Mouse (Mus musculus) heart, embryonic 16.5 days (tissue): Measurements from ENCODE around the gene Kcnh1. TPM values are rescaled to one million over a fixed set of nuclear protein-coding genes. Genes with fewer than 3 reads are reported as not detected.

Experiments
- ATAC-seq: fragments of 200-750 bp; cut with Nextera tagmentation; replicated peaks from 2 replicates; pipeline ENCODE4 v1.8.0; 2017; ENCODE audit warnings: moderate number of reproducible peaks; ENCODE audit not compliant: insufficient read depth, low FRiP score; ENCODE audit errors: extremely low read depth
- H3K27ac ChIP-seq: fragments of 300-500 bp; sonication (generic); 2 replicates; pipeline ENCODE4 v1.5.1; 2014; ENCODE audit warnings: mild to moderate bottlenecking, low read length, control low read depth, moderate library complexity
- H3K27me3 ChIP-seq: fragments of 300-500 bp; sonication (generic); 2 replicates; pipeline ENCODE4 v1.6.1; 2014; ENCODE audit warnings: low read length, mixed read lengths; ENCODE audit not compliant: control insufficient read depth, insufficient read depth
- H3K36me3 ChIP-seq: fragments of 300-500 bp; sonication (generic); 2 replicates; pipeline ENCODE4 v1.6.1; 2014; ENCODE audit not compliant: control insufficient read depth, insufficient read depth
- H3K4me1 ChIP-seq: fragments of 300-500 bp; sonication (generic); 2 replicates; pipeline ENCODE4 v1.6.1; 2014; ENCODE audit warnings: low read length, mixed read lengths; ENCODE audit not compliant: control insufficient read depth, insufficient read depth
- H3K4me2 ChIP-seq: fragments of 300-500 bp; sonication (generic); 2 replicates; pipeline ENCODE4 v1.6.1; 2014; ENCODE audit warnings: low read depth, mild to moderate bottlenecking, control low read depth, low read length
- H3K4me3 ChIP-seq: fragments of 300-500 bp; sonication (generic); 2 replicates; pipeline ENCODE4 v1.5.1; 2014; ENCODE audit warnings: mild to moderate bottlenecking, control low read depth, low read length
- H3K9ac ChIP-seq: fragments of 300-500 bp; sonication (generic); 2 replicates; pipeline ENCODE4 v1.6.1; 2014; ENCODE audit warnings: low read length, control low read depth
- H3K9me3 ChIP-seq: fragments of 300-500 bp; sonication (generic); replicated peaks from 2 replicates; pipeline ENCODE4 v1.6.1; 2016; ENCODE audit warnings: low read length; ENCODE audit not compliant: control insufficient read depth
- WGBS: fragments of 180-500 bp; shearing (Covaris S2); extraction: QIAGEN DNeasy Blood & Tissue Kit; methylation state at CpG from one replicate; pipeline ENCODE4 v1.1.7; 2014; 5-methylcytosine and 5-hydroxymethylcytosine counted together
- polyA plus RNA-seq: library from polyadenylated mRNA; unstranded; fragments of >200 nt; fragmentation: Nextera tagmentation; extraction: Ambion mirVana; gene quantifications from 2 replicates; pipeline ENCODE4 v1.2.1, GENCODE M21; 2015

Kcnh1 gene
- polyA plus RNA-seq, 1 experiment from 2014 or later = 0.32 TPM

DNA sequence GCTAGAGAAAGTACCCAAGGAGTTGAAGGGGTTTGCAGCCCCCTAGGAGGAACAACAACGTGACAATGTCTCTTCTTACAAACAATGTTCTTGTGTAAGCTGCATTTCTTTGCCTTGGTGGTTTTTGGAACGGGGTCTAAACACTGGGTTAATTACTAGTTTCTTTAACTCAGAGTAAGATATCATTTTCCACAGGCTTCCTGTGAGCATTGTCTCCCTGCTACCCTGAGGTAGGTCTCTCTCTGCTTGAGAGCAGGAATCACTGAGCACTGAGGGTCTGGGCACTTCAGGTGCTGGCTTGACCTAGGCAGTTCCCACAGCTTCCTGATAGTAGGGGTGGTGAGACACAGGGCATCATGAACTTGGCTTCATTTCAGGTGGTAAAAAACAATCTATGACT is 257.1 kb downstream of the Kcnh1 start:
- no peak overlapping the region for H3K9ac ChIP-seq
- 52% methylated on average over 2 of the region's 2 CpGs for WGBS
- ATAC-seq = no peak
- H3K4me3 ChIP-seq = no peak overlapping the region
- no peaks in the 10 kb centered on the region for H3K27me3 ChIP-seq
- peaks cover 8% of the 10 kb centered on the region; the same call in 1 of the 2 replicates for H3K4me1 ChIP-seq
- H3K27ac ChIP-seq = no peak overlapping the region
- no peaks in the 10 kb centered on the region for H3K36me3 ChIP-seq
- no peak overlapping the region for H3K4me2 ChIP-seq
- no peaks in the 10 kb centered on the region for H3K9me3 ChIP-seq

DNA sequence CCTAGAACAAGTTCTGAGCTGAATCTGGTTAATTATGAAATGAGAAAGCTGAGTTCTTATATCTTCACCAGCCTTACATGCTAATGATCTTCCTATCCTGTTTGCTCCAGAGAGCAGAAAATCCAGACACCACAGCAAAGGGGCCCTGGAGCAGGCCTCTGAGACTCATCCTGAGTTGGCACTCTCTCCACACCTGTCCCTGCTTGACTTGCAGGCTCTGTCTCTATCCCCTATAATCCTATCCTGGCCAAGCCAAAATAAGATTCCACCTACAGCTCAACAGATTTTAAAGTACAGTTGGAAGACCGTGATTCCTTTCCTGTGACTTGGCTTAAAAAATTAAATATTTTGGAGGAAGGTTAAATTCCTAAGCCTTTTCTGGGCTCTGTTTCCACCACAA is 257.9 kb downstream of the Kcnh1 start:
- ATAC-seq = no peak
- no peaks in the 10 kb centered on the region for H3K9me3 ChIP-seq
- no peak overlapping the region for H3K27ac ChIP-seq
- H3K27me3 ChIP-seq = no peaks in the 10 kb centered on the region
- no peak overlapping the region for H3K9ac ChIP-seq
- no peaks in the 10 kb centered on the region for H3K36me3 ChIP-seq
- 76% methylated on average over 1 of the region's 1 CpGs for WGBS
- no peak overlapping the region for H3K4me2 ChIP-seq
- peaks cover 8% of the 10 kb centered on the region; the same call in 1 of the 2 replicates for H3K4me1 ChIP-seq
- no peak overlapping the region for H3K4me3 ChIP-seq

DNA sequence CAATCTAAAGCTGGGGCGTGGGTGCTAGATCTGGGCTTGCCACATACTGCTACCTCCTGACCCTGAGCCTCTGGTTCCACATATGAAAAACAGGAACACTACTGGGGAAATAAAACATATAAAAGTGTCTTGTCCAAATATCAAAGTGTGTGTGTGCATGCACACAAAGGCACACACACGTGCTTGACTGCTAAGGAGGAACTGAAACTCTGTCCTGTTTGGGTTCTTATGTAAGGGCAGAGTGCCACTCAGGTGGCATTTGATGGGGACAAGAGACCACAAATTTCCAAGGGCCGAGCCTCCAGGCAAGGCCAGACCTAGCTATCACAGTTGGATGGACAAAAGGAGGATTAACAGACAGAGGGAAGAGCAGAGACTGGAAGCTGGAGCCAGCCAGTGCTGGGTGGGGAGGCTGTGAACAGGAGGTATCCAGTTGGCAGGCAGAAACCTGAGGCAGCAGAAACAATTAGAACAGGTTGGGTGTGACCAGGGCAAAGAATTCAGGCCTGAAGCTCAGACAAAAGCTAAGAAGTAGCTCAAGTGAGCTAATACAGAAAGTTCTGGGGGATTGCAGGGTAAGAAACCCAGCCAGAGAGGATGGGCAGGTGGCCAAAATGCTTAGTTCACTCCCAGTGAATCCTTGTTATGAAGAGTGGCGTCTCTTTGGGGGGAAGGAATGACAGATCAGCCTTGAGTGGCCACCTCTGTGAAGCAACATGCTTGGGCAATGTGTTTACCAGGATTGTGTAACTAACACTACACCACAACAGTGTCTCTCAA is 259.2 kb downstream of the Kcnh1 start:
- peak; percentile 32; the same call in 1 of the 2 replicates for ATAC-seq
- no peak overlapping the region for H3K9ac ChIP-seq
- no peaks in the 10 kb centered on the region for H3K36me3 ChIP-seq
- WGBS = 46% methylated on average over 4 of the region's 4 CpGs
- no peaks in the 10 kb centered on the region for H3K9me3 ChIP-seq
- no peaks in the 10 kb centered on the region for H3K27me3 ChIP-seq
- H3K27ac ChIP-seq = peak overlapping the region; percentile 45; the same call in 1 of the 2 replicates
- H3K4me2 ChIP-seq = no peak overlapping the region
- peaks cover 2% of the 10 kb centered on the region; the same call in 1 of the 2 replicates for H3K4me1 ChIP-seq
- H3K4me3 ChIP-seq = no peak overlapping the region

DNA sequence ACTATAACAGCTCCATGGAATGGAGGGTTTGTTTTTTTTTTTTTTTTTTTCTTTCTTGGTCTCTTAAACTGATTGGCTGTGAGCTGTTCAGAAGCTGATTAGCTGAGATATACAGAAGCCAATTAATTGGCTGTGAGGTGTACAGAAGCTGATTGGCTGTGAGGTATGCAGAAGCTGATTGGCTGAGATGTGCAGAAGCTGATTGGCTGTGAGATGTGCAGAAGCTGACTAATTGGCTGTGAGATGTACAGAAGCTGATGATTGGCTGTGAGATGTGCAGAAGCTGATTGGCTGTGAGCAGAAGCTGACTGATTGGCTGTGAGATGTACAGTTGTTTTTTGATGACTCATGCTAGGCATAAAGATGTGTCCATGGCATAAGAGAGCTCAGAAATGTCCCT is 259.9 kb downstream of the Kcnh1 start:
- H3K36me3 ChIP-seq = no peaks in the 10 kb centered on the region
- no peaks in the 10 kb centered on the region for H3K9me3 ChIP-seq
- no peak overlapping the region for H3K27ac ChIP-seq
- no peak overlapping the region for H3K4me2 ChIP-seq
- no peaks in the 10 kb centered on the region for H3K27me3 ChIP-seq
- H3K9ac ChIP-seq = no peak overlapping the region
- ATAC-seq = no peak
- no peaks in the 10 kb centered on the region for H3K4me1 ChIP-seq
- no peak overlapping the region for H3K4me3 ChIP-seq

DNA sequence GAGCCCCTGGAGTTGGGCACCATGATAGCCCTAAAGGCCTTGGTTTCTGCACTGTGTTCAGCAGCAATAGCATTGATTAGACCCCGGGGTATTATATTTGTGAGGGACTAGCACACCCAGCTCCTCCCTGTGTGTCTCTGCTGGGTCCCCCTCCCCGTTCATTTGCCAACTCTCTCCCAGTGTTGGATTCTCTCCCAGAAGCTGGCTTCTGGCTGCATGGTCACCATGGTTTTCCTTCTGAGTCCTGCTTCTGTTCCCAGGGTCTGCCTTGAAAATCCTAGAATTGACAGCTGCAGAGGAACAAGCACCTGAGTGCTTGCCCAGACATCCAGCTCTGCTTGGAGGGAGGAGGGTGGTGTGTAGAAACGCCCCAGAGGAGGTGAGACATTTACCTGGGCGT is 261.1 kb downstream of the Kcnh1 start:
- H3K9me3 ChIP-seq = no peaks in the 10 kb centered on the region
- no peak overlapping the region for H3K27ac ChIP-seq
- no peak overlapping the region for H3K4me2 ChIP-seq
- no peaks in the 10 kb centered on the region for H3K36me3 ChIP-seq
- no peak overlapping the region for H3K4me3 ChIP-seq
- WGBS = 50% methylated on average over 4 of the region's 4 CpGs
- no peak for ATAC-seq
- H3K9ac ChIP-seq = no peak overlapping the region
- H3K27me3 ChIP-seq = no peaks in the 10 kb centered on the region
- no peaks in the 10 kb centered on the region for H3K4me1 ChIP-seq

DNA sequence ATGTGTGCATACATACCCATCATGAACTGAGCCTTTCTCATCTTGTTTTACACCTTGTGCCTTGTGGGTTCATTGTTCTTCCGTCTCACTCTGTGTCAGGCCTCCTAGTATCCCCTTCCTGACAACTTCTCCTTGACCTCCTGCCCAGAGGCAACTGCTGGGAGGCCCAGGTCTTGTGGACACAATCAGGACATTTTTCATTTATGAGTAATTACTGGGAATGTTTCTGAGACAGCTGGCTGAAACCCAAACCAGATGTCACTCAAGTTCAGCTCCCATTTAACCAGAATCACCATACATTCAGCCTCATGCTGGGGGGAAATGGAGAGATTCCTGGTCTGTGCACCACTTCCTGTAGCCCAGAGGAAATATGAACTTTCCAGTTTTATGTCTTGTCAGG is 263.9 kb downstream of the Kcnh1 start:
- Histone ChIP-seq H3K36me3 (no peaks in the 10 kb centered on the region), H3K4me3 (no peak overlapping the region), H3K9ac (no peak overlapping the region), H3K4me2 (no peak overlapping the region), H3K9me3 (no peaks in the 10 kb centered on the region), H3K27me3 (no peaks in the 10 kb centered on the region), H3K4me1 (no peaks in the 10 kb centered on the region), H3K27ac (no peak overlapping the region)
- WGBS = 39% methylated on average over 1 of the region's 1 CpGs
- ATAC-seq = no peak

DNA sequence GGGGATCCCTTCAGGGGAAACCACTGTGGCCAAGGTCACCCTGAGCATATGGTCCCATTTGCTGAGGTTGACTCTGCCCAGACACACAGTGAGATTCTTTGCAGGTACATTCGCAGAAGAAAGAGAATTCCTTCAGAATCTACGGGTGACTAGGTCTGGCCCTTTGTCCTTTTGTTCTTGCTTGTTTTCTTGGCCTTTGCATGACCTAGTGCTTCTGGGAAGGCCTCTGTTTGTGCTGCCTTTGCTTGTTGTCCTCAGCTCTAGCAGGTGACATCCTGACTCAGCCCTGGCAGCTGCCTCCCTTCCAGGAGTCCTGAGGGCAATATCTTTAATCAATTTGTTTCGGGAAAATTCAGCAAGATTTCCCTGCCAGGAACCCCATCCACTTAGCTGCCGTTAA is 264.4 kb downstream of the Kcnh1 start:
- H3K9ac ChIP-seq = no peak overlapping the region
- H3K27ac ChIP-seq = no peak overlapping the region
- no peaks in the 10 kb centered on the region for H3K9me3 ChIP-seq
- no peak overlapping the region for H3K4me2 ChIP-seq
- no peak overlapping the region for H3K4me3 ChIP-seq
- 50% methylated on average over 4 of the region's 4 CpGs for WGBS
- no peaks in the 10 kb centered on the region for H3K27me3 ChIP-seq
- no peaks in the 10 kb centered on the region for H3K4me1 ChIP-seq
- no peak for ATAC-seq
- H3K36me3 ChIP-seq = no peaks in the 10 kb centered on the region

DNA sequence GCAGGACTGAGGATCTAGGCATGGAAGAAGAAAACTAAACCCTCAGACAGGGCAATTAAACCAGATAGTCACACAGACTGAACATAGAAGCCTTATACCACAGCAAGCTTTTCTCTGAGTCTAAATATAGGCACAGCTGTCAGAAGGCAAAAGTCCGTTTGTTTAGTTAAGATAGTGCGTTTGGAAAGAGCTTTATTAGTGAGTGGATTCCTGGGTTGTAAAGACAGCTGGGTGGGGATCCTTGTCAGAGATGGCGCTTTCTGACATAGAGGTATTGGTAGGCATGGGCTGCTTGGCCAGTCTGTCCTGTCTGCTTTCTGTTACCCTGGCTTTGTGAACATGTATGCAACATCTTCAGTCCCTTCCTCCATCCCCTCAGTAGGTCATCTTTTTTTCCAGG is 266.5 kb downstream of the Kcnh1 start:
- no peak for ATAC-seq
- no peak overlapping the region for H3K4me3 ChIP-seq
- 32% methylated on average over 3 of the region's 3 CpGs for WGBS

DNA sequence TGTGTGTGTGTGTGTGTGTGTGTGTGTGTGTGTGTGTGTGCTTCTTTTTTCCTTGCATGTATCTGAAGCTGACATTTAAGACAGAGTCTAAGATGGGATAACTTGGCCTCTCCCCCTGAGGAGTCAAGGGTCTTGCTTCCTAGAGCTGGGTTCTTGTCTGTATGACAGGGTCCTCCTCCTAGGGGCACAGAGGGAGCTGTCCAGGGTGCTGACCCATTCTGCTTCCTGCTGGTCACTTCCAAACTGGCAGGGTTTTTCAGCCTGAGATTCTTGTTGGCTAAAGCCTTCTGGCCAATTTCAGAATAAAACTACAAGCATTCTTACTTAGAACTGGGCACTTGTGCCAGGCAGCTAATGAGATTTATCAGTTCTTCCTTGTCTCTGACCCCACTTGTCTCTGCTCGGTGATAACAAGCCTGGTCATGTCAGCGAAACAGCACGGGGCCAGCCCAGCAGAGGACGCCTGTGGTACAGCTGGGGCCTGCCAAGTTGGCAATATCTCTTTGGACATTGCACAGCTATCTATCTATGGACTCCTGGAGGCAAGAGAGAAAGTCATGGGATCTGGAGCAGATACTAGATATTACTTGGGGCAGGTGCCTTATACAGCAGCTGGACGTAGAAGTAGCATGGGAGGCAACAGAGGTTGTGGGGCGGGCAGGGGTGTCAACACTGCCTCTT is 267.1 kb downstream of the Kcnh1 start:
- H3K27ac ChIP-seq = no peak overlapping the region
- no peak for ATAC-seq

More for the DNA sequence above, 266.5 kb downstream of the Kcnh1 start:
- no peaks in the 10 kb centered on the region for H3K9me3 ChIP-seq
- H3K4me2 ChIP-seq = no peak overlapping the region
- H3K27ac ChIP-seq = no peak overlapping the region
- no peak overlapping the region for H3K9ac ChIP-seq
- H3K36me3 ChIP-seq = no peaks in the 10 kb centered on the region
- no peaks in the 10 kb centered on the region for H3K4me1 ChIP-seq
- H3K27me3 ChIP-seq = no peaks in the 10 kb centered on the region

More for the DNA sequence above, 267.1 kb downstream of the Kcnh1 start:
- no peak overlapping the region for H3K4me3 ChIP-seq
- H3K36me3 ChIP-seq = no peaks in the 10 kb centered on the region
- H3K27me3 ChIP-seq = no peaks in the 10 kb centered on the region
- no peak overlapping the region for H3K4me2 ChIP-seq
- H3K9me3 ChIP-seq = no peaks in the 10 kb centered on the region
- no peak overlapping the region for H3K9ac ChIP-seq
- no peaks in the 10 kb centered on the region for H3K4me1 ChIP-seq
- 67% methylated on average over 6 of the region's 6 CpGs for WGBS
